Mouse (Mus musculus): ENCODE measurements around the gene Dohh. TPM values are rescaled to one million over a fixed set of nuclear protein-coding genes. Genes with fewer than 3 reads are reported as not detected.
A peak's percentile ranks its signal among the peaks of the same experiment; 100 is the strongest.

The Dohh gene
- polyA plus RNA-seq, 1 experiment from 2014 or later, result 71.9 TPM

DNA sequence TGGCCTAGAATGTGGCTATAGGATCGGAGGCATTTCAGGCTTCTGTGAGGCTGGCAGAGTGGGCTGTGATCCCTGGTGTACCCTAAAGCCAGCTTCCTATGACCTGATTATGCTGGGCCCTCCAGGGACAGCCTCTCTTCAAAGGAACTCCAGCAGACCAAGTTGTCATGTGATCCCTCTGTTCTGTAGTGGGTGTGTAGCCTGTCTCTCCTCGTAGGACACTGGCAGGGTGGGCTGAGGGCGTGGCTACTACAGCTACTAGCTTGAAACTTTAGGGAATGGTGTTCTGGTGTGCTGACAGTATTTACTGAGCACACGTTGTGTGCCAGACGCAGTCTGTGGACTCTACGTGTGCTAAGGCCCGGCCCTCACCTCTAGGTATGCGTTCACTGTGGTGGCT lies 23.5 kb upstream of the Dohh start:
- no peak overlapping the region for H3K4me2 ChIP-seq
- peaks cover 53% of the 10 kb centered on the region for H3K27me3 ChIP-seq
- H3K4me1 ChIP-seq (replicated peaks), result peaks cover 64% of the 10 kb centered on the region
- no peak overlapping the region for H3K27ac ChIP-seq
- 62% methylated on average over 8 of the region's 8 CpGs for WGBS
- no peaks in the 10 kb centered on the region for H3K9me3 ChIP-seq
- no peak for ATAC-seq (ENCODE audit: insufficient number of reproducible peaks, insufficient read depth, low FRiP score, low TSS enrichment, low read depth)
- no peak overlapping the region for H3K9ac ChIP-seq (replicated peaks)
- H3K4me3 ChIP-seq (replicated peaks), result no peak overlapping the region
- peaks cover 16% of the 10 kb centered on the region; the same call in 1 of the 2 replicates for H3K36me3 ChIP-seq

DNA sequence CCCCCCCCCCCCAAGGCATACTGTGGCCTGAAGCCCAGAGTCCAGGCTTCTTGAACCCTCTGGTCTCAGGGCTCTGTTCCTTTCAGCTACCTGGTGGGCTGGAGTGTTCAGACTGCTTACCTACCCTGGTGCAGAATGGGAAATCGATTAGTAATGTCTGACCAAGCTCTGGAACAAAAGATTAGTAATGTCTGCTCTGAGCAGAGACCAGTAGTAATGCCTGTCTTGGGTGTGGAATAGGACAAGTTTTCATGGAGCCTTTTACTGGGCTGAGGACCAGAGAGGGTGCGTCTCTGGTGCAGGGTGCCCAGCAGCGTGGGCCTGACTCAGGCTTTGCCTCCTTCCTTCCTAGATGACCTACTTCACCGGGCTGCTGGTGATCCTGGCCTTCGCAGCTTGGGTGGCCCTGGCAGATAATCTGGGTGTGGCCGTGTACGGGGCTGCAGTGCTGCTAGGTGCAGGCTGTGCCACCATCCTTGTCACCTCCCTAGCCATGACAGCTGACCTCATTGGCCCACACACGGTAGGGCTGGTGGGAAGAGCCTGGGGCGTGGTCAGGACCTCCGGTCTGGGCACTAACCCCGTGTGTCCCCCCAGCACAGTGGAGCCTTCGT lies 21.8 kb upstream of the Dohh start:
- peaks cover 52% of the 10 kb centered on the region for H3K4me1 ChIP-seq (replicated peaks)
- H3K36me3 ChIP-seq, result peaks cover 30% of the 10 kb centered on the region
- H3K27me3 ChIP-seq, result peaks cover 61% of the 10 kb centered on the region
- H3K9ac ChIP-seq (replicated peaks), result 0 out of 2 replicates have a peak overlapping the region, but pooled peaks have one; percentile 18
- H3K4me3 ChIP-seq (replicated peaks), result no peak overlapping the region
- no peak overlapping the region for H3K4me2 ChIP-seq
- H3K9me3 ChIP-seq, result no peaks in the 10 kb centered on the region
- no peak overlapping the region for H3K27ac ChIP-seq
- no peak for ATAC-seq (ENCODE audit: insufficient number of reproducible peaks, insufficient read depth, low FRiP score, low TSS enrichment, low read depth)
- WGBS, result 77% methylated on average over 12 of the region's 12 CpGs

DNA sequence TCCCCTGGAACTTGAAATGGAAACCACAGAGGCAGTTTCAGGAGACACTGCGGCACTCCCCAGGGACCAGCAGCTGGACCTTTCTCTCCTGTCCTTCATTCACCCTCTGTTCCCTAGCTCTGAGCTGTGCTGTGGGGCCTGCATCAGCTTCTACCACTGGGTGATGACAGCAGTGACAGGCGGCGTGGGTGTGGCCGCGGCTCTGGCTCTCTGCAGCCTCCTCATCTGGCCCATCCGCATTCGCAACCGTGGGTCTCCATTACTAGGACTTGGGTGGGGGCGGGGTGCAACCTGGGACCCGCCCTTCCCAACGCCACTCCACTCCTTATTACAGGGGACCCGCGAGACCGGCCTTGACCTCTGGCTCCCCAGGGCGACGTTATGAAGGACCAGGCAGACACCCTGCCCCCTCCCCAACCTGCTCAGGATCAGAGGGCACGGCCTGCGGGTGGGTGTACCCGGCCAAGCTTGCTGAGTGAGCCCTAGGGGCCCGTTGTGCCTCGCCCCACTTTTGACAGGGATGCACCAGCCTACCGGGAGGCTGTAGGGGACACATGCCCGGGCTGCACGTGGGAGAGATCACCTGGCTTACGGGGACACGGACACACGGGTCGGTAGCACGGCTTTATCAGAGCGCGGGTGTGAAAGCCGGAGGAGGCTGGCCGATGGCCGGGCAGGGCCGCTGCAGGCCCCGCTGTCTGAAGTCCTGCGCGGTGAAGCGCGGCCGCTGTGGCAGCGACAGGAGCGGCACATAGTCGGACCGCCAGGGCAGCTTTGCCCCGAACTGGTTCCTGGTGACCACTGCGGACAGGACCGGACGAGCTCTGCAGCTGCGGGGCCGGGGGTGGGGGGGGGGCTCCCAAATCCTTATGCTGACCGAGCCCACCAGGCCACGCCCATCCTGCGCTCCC lies 20.5 kb upstream of the Dohh start:
- Histone ChIP-seq H3K4me1 (replicated peaks) (peaks cover 40% of the 10 kb centered on the region), H3K27me3 (peaks cover 50% of the 10 kb centered on the region), H3K4me3 (replicated peaks) (peak overlapping the region; percentile 37), H3K9ac (replicated peaks) (peak overlapping the region; percentile 55), H3K36me3 (peaks cover 42% of the 10 kb centered on the region), H3K9me3 (no peaks in the 10 kb centered on the region), H3K4me2 (peak overlapping the region; percentile 67), H3K27ac (no peak overlapping the region)
- no peak for ATAC-seq (ENCODE audit: insufficient number of reproducible peaks, insufficient read depth, low FRiP score, low TSS enrichment, low read depth)
- WGBS, result 9% methylated on average over 54 of the region's 54 CpGs

DNA sequence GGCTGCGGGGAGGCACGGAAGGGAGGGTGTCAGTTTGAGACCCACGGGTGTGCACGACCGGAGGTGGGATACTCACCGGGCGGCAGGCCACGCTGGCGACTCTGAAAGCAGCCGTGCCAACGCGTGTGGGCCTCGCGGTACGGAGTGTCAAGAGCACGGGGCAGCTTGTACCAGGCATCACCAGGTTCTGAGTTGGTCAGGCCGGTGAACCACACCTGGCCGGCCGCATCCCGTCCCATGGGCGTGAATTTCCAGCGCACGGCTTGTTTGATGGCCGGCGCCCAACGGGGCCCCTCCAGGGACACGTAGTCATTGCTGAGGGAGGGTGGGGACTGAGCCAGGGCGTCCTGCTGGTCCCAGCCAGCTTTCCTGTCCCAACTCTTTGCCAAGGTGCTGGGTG lies 19.6 kb upstream of the Dohh start:
- Histone ChIP-seq H3K4me1 (replicated peaks) (peaks cover 32% of the 10 kb centered on the region), H3K9me3 (no peaks in the 10 kb centered on the region), H3K36me3 (peaks cover 52% of the 10 kb centered on the region), H3K4me2 (peak overlapping the region; percentile 67), H3K4me3 (replicated peaks) (peak overlapping the region; percentile 37), H3K27ac (no peak overlapping the region), H3K9ac (replicated peaks) (peak overlapping the region; percentile 37; the same call in 1 of the 2 replicates), H3K27me3 (peaks cover 49% of the 10 kb centered on the region)
- no peak; the same call in 1 of the 2 replicates for ATAC-seq (ENCODE audit: insufficient number of reproducible peaks, insufficient read depth, low FRiP score, low TSS enrichment, low read depth)
- 13% methylated on average over 28 of the region's 28 CpGs for WGBS

DNA sequence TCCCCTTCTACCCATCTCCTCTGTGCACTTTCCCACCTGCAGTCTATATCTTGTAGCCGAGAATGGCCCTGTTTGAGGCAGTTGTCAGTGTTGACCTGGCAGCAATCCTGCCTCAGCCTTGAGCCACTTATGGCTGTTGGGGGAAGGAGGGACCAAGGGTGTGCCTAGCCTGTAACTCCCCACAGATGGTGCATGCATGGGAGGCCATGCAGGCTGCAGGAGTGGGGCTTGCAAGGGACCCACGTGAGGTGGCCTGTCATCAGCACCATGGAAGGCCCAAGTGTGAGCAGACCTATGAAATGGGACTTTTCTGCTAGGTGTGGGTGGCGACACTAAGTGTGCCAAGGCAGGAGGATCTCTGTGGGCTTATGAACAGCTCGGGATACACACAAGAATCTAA lies 19.2 kb upstream of the Dohh start:
- H3K9ac ChIP-seq (replicated peaks), result no peak overlapping the region
- H3K27ac ChIP-seq, result no peak overlapping the region
- peak overlapping the region; percentile 67 for H3K4me2 ChIP-seq
- peaks cover 49% of the 10 kb centered on the region for H3K27me3 ChIP-seq
- H3K36me3 ChIP-seq, result peaks cover 56% of the 10 kb centered on the region
- 37% methylated on average over 4 of the region's 4 CpGs for WGBS
- peak overlapping the region; percentile 37 for H3K4me3 ChIP-seq (replicated peaks)
- ATAC-seq (ENCODE audit: insufficient number of reproducible peaks, insufficient read depth, low FRiP score, low TSS enrichment, low read depth), result 0 out of 2 replicates have a peak, but pooled peaks have one; percentile 5
- H3K4me1 ChIP-seq (replicated peaks), result peaks cover 28% of the 10 kb centered on the region
- H3K9me3 ChIP-seq, result no peaks in the 10 kb centered on the region

DNA sequence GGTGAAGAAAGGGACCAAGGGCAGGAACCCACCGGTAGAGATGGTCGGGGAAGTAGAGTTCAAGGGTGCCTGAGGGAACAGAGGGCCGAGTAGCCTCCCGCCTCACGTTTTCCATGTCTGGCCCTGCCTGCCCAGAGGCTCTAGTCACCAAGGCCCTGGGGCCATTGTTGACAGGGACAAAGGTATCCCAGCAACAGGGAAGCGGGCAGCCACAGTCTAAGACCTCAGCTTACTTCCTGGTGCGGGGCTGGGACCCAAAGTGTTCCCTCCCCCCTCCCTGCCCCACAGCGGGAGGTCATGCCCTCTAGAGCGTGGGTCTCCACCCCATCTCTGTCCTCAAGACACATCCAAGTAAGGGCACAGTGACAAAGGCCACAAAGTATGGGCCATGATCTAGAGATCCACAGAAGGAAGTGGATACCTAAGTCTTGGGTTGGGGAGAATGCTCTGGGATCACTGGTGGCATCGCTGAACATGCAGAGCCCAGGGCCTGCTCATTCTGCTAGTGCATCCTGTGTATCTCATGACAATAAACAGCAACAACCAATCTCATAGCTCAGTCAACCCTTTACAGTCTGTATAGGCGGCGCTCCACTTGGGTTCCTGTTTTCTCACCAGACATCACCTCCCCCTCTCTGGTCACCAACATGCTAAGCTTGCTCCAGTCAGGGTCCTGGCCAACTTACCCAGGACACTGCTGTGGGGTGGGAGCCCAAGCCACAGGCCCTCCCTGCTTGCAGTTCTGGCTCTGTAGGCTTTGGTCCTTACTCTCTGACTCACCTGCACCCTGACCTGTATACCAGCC lies 18.4 kb upstream of the Dohh start, which contains the start of gene 4930404N11Rik:
TSS of gene 4930404N11Rik (minus strand) at position 145 of the 805 bp plus-strand sequence.
- 33% methylated on average over 12 of the region's 12 CpGs for WGBS
- H3K9me3 ChIP-seq, result no peaks in the 10 kb centered on the region
- H3K9ac ChIP-seq (replicated peaks), result peak within 1 kb of the TSS; percentile 37; the same call in 1 of the 2 replicates
- peaks cover 49% of the 10 kb centered on the region for H3K27me3 ChIP-seq
- H3K4me2 ChIP-seq, result peak within 1 kb of the TSS; percentile 67
- H3K36me3 ChIP-seq, result peaks cover 64% of the 10 kb centered on the region
- H3K4me1 ChIP-seq (replicated peaks), result peaks cover 24% of the 10 kb centered on the region
- no peak within 1 kb of the TSS for H3K27ac ChIP-seq
- ATAC-seq (ENCODE audit: insufficient number of reproducible peaks, insufficient read depth, low FRiP score, low TSS enrichment, low read depth), result no peak
- H3K4me3 ChIP-seq (replicated peaks), result peak within 1 kb of the TSS; percentile 37

DNA sequence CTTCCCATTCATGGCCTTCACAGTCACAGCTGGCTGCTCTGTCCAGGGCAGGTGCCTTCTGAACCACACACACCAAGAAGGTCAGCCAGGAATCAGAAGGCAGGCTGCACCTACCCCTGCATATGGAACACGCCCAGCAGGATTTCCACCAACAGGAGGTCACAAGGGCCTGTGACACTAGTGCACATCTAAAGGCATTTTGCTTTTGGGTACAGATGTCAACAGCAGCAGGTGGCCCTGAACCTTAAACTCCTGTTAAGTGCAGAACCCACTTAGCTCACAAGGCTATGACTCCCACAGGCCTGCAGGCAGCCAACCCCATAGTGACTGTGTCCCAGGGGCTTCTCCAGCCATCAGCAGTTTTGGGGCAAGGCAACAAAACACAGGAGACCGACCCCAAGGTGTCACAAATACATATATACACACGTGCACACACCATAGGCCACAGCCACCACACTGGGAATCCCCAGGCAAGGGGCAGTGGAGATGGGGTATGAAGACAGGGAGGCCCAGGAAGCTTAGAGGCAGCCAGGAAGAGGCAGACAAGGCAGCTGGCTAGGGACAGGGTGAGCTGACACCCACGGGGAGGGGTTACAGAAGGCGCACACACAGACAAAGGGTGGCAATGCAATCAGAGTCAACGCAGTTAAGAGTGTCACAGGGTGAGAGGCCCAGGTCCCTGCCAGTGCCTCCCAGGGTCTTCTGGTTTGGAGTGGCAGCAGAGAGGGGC lies 17.6 kb upstream of the Dohh start:
- H3K4me1 ChIP-seq (replicated peaks), result peaks cover 22% of the 10 kb centered on the region
- H3K27me3 ChIP-seq, result peaks cover 48% of the 10 kb centered on the region
- peaks cover 71% of the 10 kb centered on the region for H3K36me3 ChIP-seq
- no peak for ATAC-seq (ENCODE audit: insufficient number of reproducible peaks, insufficient read depth, low FRiP score, low TSS enrichment, low read depth)
- H3K4me2 ChIP-seq, result no peak overlapping the region
- H3K9ac ChIP-seq (replicated peaks), result no peak overlapping the region
- H3K4me3 ChIP-seq (replicated peaks), result no peak overlapping the region
- 86% methylated on average over 6 of the region's 6 CpGs for WGBS
- H3K27ac ChIP-seq, result no peak overlapping the region
- no peaks in the 10 kb centered on the region for H3K9me3 ChIP-seq

DNA sequence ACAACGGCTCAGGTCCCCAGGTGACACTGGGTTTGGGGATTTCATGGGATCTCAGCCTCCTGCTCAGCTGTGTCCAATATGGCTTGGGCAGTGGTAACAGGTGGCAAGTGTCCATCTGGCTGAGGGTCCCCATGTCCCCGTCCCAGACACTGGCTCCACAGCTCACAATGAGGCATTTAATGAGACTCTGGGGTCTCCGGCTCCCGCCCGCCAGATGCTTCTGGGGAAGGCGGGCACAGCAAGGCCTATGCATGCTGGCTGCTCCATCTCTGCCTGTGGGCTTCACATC lies 17.1 kb upstream of the Dohh start:
- Histone ChIP-seq H3K4me2 (no peak overlapping the region), H3K9me3 (no peaks in the 10 kb centered on the region), H3K27me3 (peaks cover 43% of the 10 kb centered on the region), H3K4me3 (replicated peaks) (no peak overlapping the region), H3K27ac (no peak overlapping the region), H3K9ac (replicated peaks) (no peak overlapping the region), H3K4me1 (replicated peaks) (peaks cover 22% of the 10 kb centered on the region), H3K36me3 (peaks cover 71% of the 10 kb centered on the region)
- ATAC-seq (ENCODE audit: insufficient number of reproducible peaks, insufficient read depth, low FRiP score, low TSS enrichment, low read depth), result no peak
- 82% methylated on average over 6 of the region's 6 CpGs for WGBS

DNA sequence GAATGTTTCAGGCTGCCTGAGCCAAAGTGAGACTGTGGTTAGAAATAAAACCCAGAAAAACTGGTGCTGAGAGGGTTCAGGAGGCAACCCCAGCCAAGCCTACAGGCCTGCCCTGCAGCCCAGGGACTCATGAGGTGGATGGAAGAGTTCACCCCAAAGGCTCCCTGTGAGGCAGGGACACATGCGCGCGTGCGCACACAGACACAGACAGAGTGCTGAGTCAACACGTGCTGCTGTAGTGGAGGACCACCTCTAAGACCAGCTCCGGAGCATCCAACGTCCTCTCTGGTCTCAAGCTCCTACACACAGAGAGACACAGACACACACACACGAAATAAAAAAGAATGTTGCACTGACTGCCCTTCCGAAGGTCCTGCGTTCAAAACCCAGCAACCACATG lies 8.9 kb upstream of the Dohh start:
- no peak overlapping the region for H3K27ac ChIP-seq
- WGBS, result 91% methylated on average over 10 of the region's 10 CpGs
- peaks cover 61% of the 10 kb centered on the region for H3K36me3 ChIP-seq
- peaks cover 25% of the 10 kb centered on the region for H3K4me1 ChIP-seq (replicated peaks)
- no peak overlapping the region for H3K4me3 ChIP-seq (replicated peaks)
- H3K9me3 ChIP-seq, result no peaks in the 10 kb centered on the region
- no peak overlapping the region for H3K4me2 ChIP-seq
- no peak for ATAC-seq (ENCODE audit: insufficient number of reproducible peaks, insufficient read depth, low FRiP score, low TSS enrichment, low read depth)
- no peak overlapping the region for H3K9ac ChIP-seq (replicated peaks)
- no peaks in the 10 kb centered on the region for H3K27me3 ChIP-seq

DNA sequence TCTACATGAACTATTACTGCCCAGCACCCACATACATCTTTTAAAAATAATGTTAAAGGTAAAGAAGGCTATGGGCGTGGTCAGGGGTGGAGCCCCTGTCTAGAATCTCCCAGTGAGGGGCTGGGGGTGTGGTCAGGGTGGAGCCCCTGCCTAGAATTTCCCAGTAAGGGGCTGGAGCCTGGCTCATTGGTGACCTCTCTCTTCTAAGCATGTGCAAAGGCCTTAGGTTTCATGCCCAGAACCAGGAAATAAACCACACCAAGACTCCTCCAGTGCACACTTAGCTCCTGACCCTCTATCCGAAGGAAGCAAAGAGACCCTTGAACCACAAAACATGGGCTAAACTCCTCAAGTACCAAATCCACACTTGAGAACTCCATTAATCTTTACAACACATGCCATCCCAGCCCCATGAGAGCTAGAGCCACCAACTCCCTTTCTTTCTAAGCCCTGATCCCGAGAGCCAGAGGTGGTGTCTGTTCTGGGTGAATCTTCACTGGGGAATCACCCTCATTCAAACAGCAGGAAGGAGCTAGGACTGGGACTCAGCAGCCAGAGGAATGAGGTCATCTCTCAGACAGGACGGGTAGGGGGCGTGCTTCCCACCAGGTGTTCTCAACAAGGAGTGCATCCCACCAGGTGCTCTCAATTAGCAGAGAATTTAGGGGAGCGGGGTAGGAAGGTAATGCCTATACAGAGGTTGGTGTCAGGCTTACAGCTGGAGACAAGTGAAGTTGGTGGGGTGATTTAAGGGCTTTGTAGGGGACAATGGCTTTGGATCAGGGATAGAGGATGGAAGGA lies 7.5 kb upstream of the Dohh start:
- no peaks in the 10 kb centered on the region for H3K9me3 ChIP-seq
- H3K4me2 ChIP-seq, result peak overlapping the region; percentile 90
- H3K9ac ChIP-seq (replicated peaks), result peak overlapping the region; percentile 90
- H3K36me3 ChIP-seq, result peaks cover 47% of the 10 kb centered on the region
- H3K27me3 ChIP-seq, result no peaks in the 10 kb centered on the region
- peak overlapping the region; percentile 84 for H3K4me3 ChIP-seq (replicated peaks)
- no peak for ATAC-seq (ENCODE audit: insufficient number of reproducible peaks, insufficient read depth, low FRiP score, low TSS enrichment, low read depth)
- 40% methylated on average over 6 of the region's 6 CpGs for WGBS
- peaks cover 25% of the 10 kb centered on the region for H3K4me1 ChIP-seq (replicated peaks)
- H3K27ac ChIP-seq, result no peak overlapping the region
